Mouse (Mus musculus): ENCODE measurements around the gene Sept6.

The Sept6 gene

GRCm38 (mm10) chrX:36991694-36992093 lies at the start of gene Sept6:
Gene Sept6 (minus strand): TSS chrX:36991794.
- no peak for DNase-seq

- DNase-seq, result peak; percentile 67 to 81
Observed at GRCm38 (mm10) chrX:37028378-37028777, 36.8 kb upstream of the Sept6 start.

- peak in 1 of 2 experiments; percentile 18 for DNase-seq
Observed at GRCm38 (mm10) chrX:37023652-37024309, 32.2 kb upstream of the Sept6 start.

GRCm38 (mm10) chrX:37022690-37023089 lies 31.1 kb upstream of the Sept6 start:
- peak; percentile 78 to 84 for DNase-seq

GRCm38 (mm10) chrX:37019045-37019444 lies 27.5 kb upstream of the Sept6 start:
- DNase-seq, result no peak

GRCm38 (mm10) chrX:37018150-37018654 lies 26.6 kb upstream of the Sept6 start:
- DNase-seq, result no peak

- no peak for DNase-seq
Observed at GRCm38 (mm10) chrX:37013870-37014269, 22.3 kb upstream of the Sept6 start.

GRCm38 (mm10) chrX:36991039-36991438 lies 555 bp downstream of the Sept6 start:
- no peak for DNase-seq

- DNase-seq, result no peak
Observed at GRCm38 (mm10) chrX:36989752-36990404, 1.7 kb downstream of the Sept6 start.

GRCm38 (mm10) chrX:36989234-36989751 lies 2.3 kb downstream of the Sept6 start:
- DNase-seq, result peak; percentile 66

- peak; percentile 46 to 49 for DNase-seq
Observed at GRCm38 (mm10) chrX:36988754-36989153, 2.8 kb downstream of the Sept6 start.

GRCm38 (mm10) chrX:36987851-36988250 lies 3.7 kb downstream of the Sept6 start:
- no peak for DNase-seq

GRCm38 (mm10) chrX:36985041-36985440 lies 6.6 kb downstream of the Sept6 start:
- DNase-seq, result peak in 1 of 2 experiments; percentile 26

GRCm38 (mm10) chrX:36983654-36984311 lies 7.8 kb downstream of the Sept6 start:
- DNase-seq, result peak; percentile 52 to 66

GRCm38 (mm10) chrX:36982892-36983653 lies 8.5 kb downstream of the Sept6 start:
- peak; percentile 48 to 59 for DNase-seq

GRCm38 (mm10) chrX:36980563-36981187 lies 10.9 kb downstream of the Sept6 start:
- no peak for DNase-seq

- DNase-seq, result no peak
Observed at GRCm38 (mm10) chrX:36977863-36978262, 13.7 kb downstream of the Sept6 start.

GRCm38 (mm10) chrX:36976980-36977379 lies 14.6 kb downstream of the Sept6 start:
- DNase-seq, result no peak

GRCm38 (mm10) chrX:36976272-36976671 lies 15.3 kb downstream of the Sept6 start:
- peak in 1 of 2 experiments; percentile 4 for DNase-seq

GRCm38 (mm10) chrX:36974905-36975304 lies 16.7 kb downstream of the Sept6 start:
- DNase-seq, result peak; percentile 30 to 43

GRCm38 (mm10) chrX:36972951-36973471 lies 18.6 kb downstream of the Sept6 start:
- DNase-seq, result peak; percentile 18 to 23

- no peak for DNase-seq
Observed at GRCm38 (mm10) chrX:36971156-36971555, 20.4 kb downstream of the Sept6 start.
